Mouse (Mus musculus) CH12.LX (cell line): ENCODE results near the gene Sik3. TPM values are rescaled to one million over a fixed set of nuclear protein-coding genes. Genes with fewer than 3 reads are reported as not detected.

Source experiments
- polyA plus RNA-seq: library from polyadenylated mRNA; unstranded; fragments of >175 nt; gene quantifications from 2 replicates; pipeline ENCODE4 v1.2.1, GENCODE M21; 2012; ENCODE audit warnings: low read depth; ENCODE audit not compliant: insufficient read length
- total RNA-seq, 2 experiments: library from RNA; depleted of rRNA; stranded (reverse); fragments of 300-350 nt in 1 of 2; fragments of >200 nt in 1 of 2; gene quantifications; 2 replicates each; pipeline ENCODE4 v1.2.3; 2012 to 2014

Sik3 gene
- total and polyA plus RNA-seq, 3 experiments, result 14.9 to 29.8 (median 21.4) TPM

Other genes starting within 250 kb of the Sik3 start
- gene Cep164, start 184.1 kb upstream of the Sik3 start, total RNA-seq (2012; rRNA removed), result 18.1 and 22.7 TPM in 2 replicates
- 14.2 and 14.8 TPM in 2 replicates for gene Cep164, start 184.1 kb upstream of the Sik3 start, total RNA-seq (2014; rRNA removed)
- 21.7 and 22.6 TPM in 2 replicates for gene Cep164, start 184.1 kb upstream of the Sik3 start, polyA plus RNA-seq
- gene Bace1, start 174.2 kb upstream of the Sik3 start, total RNA-seq (2012; rRNA removed), result 0.30 and 0.34 TPM in 2 replicates
- not detected in 2 replicates for gene Bace1, start 174.2 kb upstream of the Sik3 start, total RNA-seq (2014; rRNA removed)
- 1.5 and 1.8 TPM in 2 replicates for gene Bace1, start 174.2 kb upstream of the Sik3 start, polyA plus RNA-seq
- 18.5 and 21.2 TPM in 2 replicates for gene Pcsk7, start 106.3 kb upstream of the Sik3 start, total RNA-seq (2012; rRNA removed)
- 16.5 and 20.9 TPM in 2 replicates for gene Pcsk7, start 106.3 kb upstream of the Sik3 start, total RNA-seq (2014; rRNA removed)
- gene Pcsk7, start 106.3 kb upstream of the Sik3 start, polyA plus RNA-seq, result 15.5 and 17.9 TPM in 2 replicates
- gene Rnf214, start 105.9 kb upstream of the Sik3 start, total RNA-seq (2012; rRNA removed), result 9.4 and 9.7 TPM in 2 replicates
- 4.4 and 5.3 TPM in 2 replicates for gene Rnf214, start 105.9 kb upstream of the Sik3 start, total RNA-seq (2014; rRNA removed)
- 16.1 and 19.4 TPM in 2 replicates for gene Rnf214, start 105.9 kb upstream of the Sik3 start, polyA plus RNA-seq
- 0.46 and 0.59 TPM in 2 replicates for gene Tagln, start 76.8 kb upstream of the Sik3 start, total RNA-seq (2012; rRNA removed)
- gene Tagln, start 76.8 kb upstream of the Sik3 start, total RNA-seq (2014; rRNA removed), result 0.28 TPM in 1 of 2 replicates, not detected in the other
- 1.6 and 2.3 TPM in 2 replicates for gene Tagln, start 76.8 kb upstream of the Sik3 start, polyA plus RNA-seq
- 41.0 and 47.8 TPM in 2 replicates for gene Sidt2, start 57.6 kb upstream of the Sik3 start, total RNA-seq (2012; rRNA removed)
- gene Sidt2, start 57.6 kb upstream of the Sik3 start, total RNA-seq (2014; rRNA removed), result 36.4 and 38.9 TPM in 2 replicates
- 110 and 143 TPM in 2 replicates for gene Sidt2, start 57.6 kb upstream of the Sik3 start, polyA plus RNA-seq
- 94.8 and 117 TPM in 2 replicates for gene Pafah1b2, start 130 bp upstream of the Sik3 start, total RNA-seq (2012; rRNA removed)
- 109 and 125 TPM in 2 replicates for gene Pafah1b2, start 130 bp upstream of the Sik3 start, total RNA-seq (2014; rRNA removed)
- gene Pafah1b2, start 130 bp upstream of the Sik3 start, polyA plus RNA-seq, result 122 and 130 TPM in 2 replicates
- gene Apoa1, start 215.8 kb downstream of the Sik3 start, total RNA-seq (2012; rRNA removed), result not detected in 2 replicates
- not detected in 2 replicates for gene Apoa1, start 215.8 kb downstream of the Sik3 start, total RNA-seq (2014; rRNA removed)
- gene Apoa1, start 215.8 kb downstream of the Sik3 start, polyA plus RNA-seq, result not detected in 2 replicates
- not detected in 2 replicates for gene Apoc3, start 222.8 kb downstream of the Sik3 start, total RNA-seq (2012; rRNA removed)
- gene Apoc3, start 222.8 kb downstream of the Sik3 start, total RNA-seq (2014; rRNA removed), result not detected in 2 replicates
- not detected in 2 replicates for gene Apoc3, start 222.8 kb downstream of the Sik3 start, polyA plus RNA-seq
- not detected in 2 replicates for gene Apoa4, start 227.9 kb downstream of the Sik3 start, total RNA-seq (2012; rRNA removed)
- gene Apoa4, start 227.9 kb downstream of the Sik3 start, total RNA-seq (2014; rRNA removed), result not detected in 2 replicates
- gene Apoa4, start 227.9 kb downstream of the Sik3 start, polyA plus RNA-seq, result not detected in 2 replicates